11 mouse cellular contexts compared by ENCODE assay signal in the genomic region with DNA sequence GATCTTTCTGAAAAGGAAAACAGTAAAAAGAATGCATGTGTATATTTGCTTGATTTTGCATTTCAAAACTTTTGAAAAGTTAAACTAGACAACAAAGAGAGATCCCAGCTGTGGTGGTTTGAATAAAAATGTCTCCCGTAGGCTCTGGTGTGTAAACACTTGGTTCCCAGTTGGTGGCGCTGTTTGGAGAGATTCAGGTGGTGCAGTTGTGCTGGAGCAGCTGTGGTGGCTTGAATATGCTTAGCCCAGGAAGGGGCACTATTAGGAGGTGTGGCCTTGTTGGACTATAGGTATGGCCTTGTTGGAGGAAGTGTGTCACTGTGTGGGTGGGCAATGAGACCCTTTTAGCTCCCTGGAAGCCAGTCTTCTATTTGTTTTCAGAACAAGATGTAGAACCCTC. TPM values are rescaled to one million over a fixed set of nuclear protein-coding genes. Genes with fewer than 3 reads are reported as not detected.
DNase-seq lines count a peak whose midpoint lies in the region; ATAC-seq and TF ChIP-seq lines count a peak whose summit lies in the region.
"Had no signal": no experiment of that assay in that cellular context is flagged by ENCODE, and none has a peak within 500 bp of the region (broad histone marks: within the 10 kb centered on the region; RNA-seq: fewer than 3 reads in every experiment).

No protein-coding gene starts in this region.

- peak; percentile 50 for DNase-seq in kidney, postnatal 0 days (ENCODE audit: low spot score)
- DNase-seq in ES-E14 (ENCODE audit: low read depth, low spot score), result peak; percentile 72
- peak; percentile 68 for DNase-seq in splenic B cell, adult 2 months (ENCODE audit: low read depth, low spot score)
- DNase-seq in left cerebral cortex, adult 11 months (ENCODE audit: low spot score), result no peak
- DNase-seq in right cerebral cortex, postnatal 4 days, result no peak
- DNase-seq: layer of hippocampus, postnatal 36 days had no signal

- H3K27me3 ChIP-seq in kidney, postnatal 0 days (ENCODE audit: insufficient read depth, low read length), result no peaks in the 10 kb centered on the region
- no peaks in the 10 kb centered on the region for H3K27me3 ChIP-seq in kidney, embryonic 16.5 days (ENCODE audit: insufficient read depth, low read length)
- H3K27me3 ChIP-seq in splenic B cell, adult 2 months (ENCODE audit: control insufficient read depth, insufficient read depth, low read length, poor library complexity, severe bottlenecking), result no peaks in the 10 kb centered on the region
- H3K27me3 ChIP-seq: neural tube, embryonic 12.5 days had no signal

- H3K4me3 ChIP-seq in kidney, postnatal 0 days (replicated peaks; ENCODE audit: low read depth, low read length), result no peak overlapping the region
- H3K4me3 ChIP-seq in kidney, embryonic 16.5 days (ENCODE audit: low read length), result no peak overlapping the region
- H3K4me3 ChIP-seq in ES-E14 (ENCODE audit: insufficient read depth in 1 of 2, low read depth in 1 of 2, low read length in 2 of 2, poor library complexity in 1 of 2, severe bottlenecking in 1 of 2), result no peak overlapping the region
- H3K4me3 ChIP-seq: neural tube, embryonic 12.5 days had no signal

- TF ChIP-seq CTCF in kidney, postnatal 0 days (IDR thresholded peaks at IDR 0.05; ENCODE audit: low read depth), result peak; percentile 54

- no peak overlapping the region for H3K4me2 ChIP-seq in kidney, postnatal 0 days (ENCODE audit: low read length)
- no peak overlapping the region for H3K4me2 ChIP-seq in kidney, embryonic 16.5 days (replicated peaks; ENCODE audit: low read depth, low read length)
- H3K4me2 ChIP-seq: neural tube, embryonic 12.5 days had no signal

- H3K36me3 ChIP-seq in kidney, postnatal 0 days (ENCODE audit: insufficient read depth, low read length), result no peaks in the 10 kb centered on the region
- 0 out of 2 replicates have a peak, but pooled peaks cover 3% of the 10 kb centered on the region for H3K36me3 ChIP-seq in kidney, embryonic 16.5 days (ENCODE audit: insufficient read depth, low read length)
- H3K36me3 ChIP-seq in ES-E14 (ENCODE audit: control insufficient read depth, insufficient read depth, low read length, poor library complexity, severe bottlenecking), result peaks cover 8% of the 10 kb centered on the region; the same call in 1 of the 2 replicates
- no peaks in the 10 kb centered on the region for H3K36me3 ChIP-seq in splenic B cell, adult 2 months (ENCODE audit: control insufficient read depth, insufficient read depth, low read length, poor library complexity, severe bottlenecking)
- H3K36me3 ChIP-seq: neural tube, embryonic 12.5 days had no signal

- no peak for ATAC-seq in kidney, postnatal 0 days (replicated peaks; ENCODE audit: low FRiP score, low read depth)
- no peak for ATAC-seq in kidney, embryonic 16.5 days (ENCODE audit: low FRiP score, low TSS enrichment)
- ATAC-seq in inflammation-experienced regulatory T-cells, adult 6 months, result peak; percentile 34
- no peak for ATAC-seq in monocyte, adult 5-6 weeks (replicated peaks; ENCODE audit: insufficient number of reproducible peaks, low FRiP score, low TSS enrichment, poor library complexity, severe bottlenecking)

- in situ Hi-C loops in ES-E14 (cut with MboI; ENCODE audit: low sequenced_read_pairs in 2 of 2, unreplicated experiment in 2 of 2), result no loop called here

- 70% methylated on average over 2 of the region's 2 CpGs for WGBS in kidney, postnatal 0 days
- WGBS in kidney, embryonic 16.5 days, result 75% methylated on average over 2 of the region's 2 CpGs

- no peaks in the 10 kb centered on the region for H3K9me3 ChIP-seq in kidney, postnatal 0 days (replicated peaks; ENCODE audit: low read length)
- H3K9me3 ChIP-seq in kidney, embryonic 16.5 days (ENCODE audit: low read length), result no peaks in the 10 kb centered on the region
- no peaks in the 10 kb centered on the region for H3K9me3 ChIP-seq in ES-E14 (ENCODE audit: control insufficient read depth, insufficient read depth, low read depth, low read length)
- H3K9me3 ChIP-seq: neural tube, embryonic 12.5 days had no signal

- H3K4me1 ChIP-seq in kidney, postnatal 0 days (replicated peaks; ENCODE audit: insufficient read depth, low read length), result 0 out of 2 replicates have a peak, but pooled peaks cover 3% of the 10 kb centered on the region
- peaks cover 9% of the 10 kb centered on the region; the same call in 1 of the 2 replicates for H3K4me1 ChIP-seq in kidney, embryonic 16.5 days (ENCODE audit: insufficient read depth, low read length)
- peaks cover 1 to 5% of the 10 kb centered on the region in 2 experiments; a peak in 2 of 4 replicates for H3K4me1 ChIP-seq in ES-E14 (ENCODE audit: control insufficient read depth in 2 of 2, insufficient read depth in 2 of 2, low read length in 2 of 2, poor library complexity in 1 of 2)
- H3K4me1 ChIP-seq: neural tube, embryonic 12.5 days had no signal

- no peak overlapping the region for H3K9ac ChIP-seq in kidney, postnatal 0 days (ENCODE audit: low read depth, low read length)
- no peak overlapping the region for H3K9ac ChIP-seq in kidney, embryonic 16.5 days (replicated peaks; ENCODE audit: low read length)
- H3K9ac ChIP-seq in ES-E14 (ENCODE audit: insufficient read depth, low read depth, low read length, poor library complexity, severe bottlenecking), result no peak overlapping the region
- H3K9ac ChIP-seq: neural tube, embryonic 12.5 days had no signal

- H3K27ac ChIP-seq in kidney, postnatal 0 days, result no peak overlapping the region
- H3K27ac ChIP-seq in kidney, embryonic 16.5 days (ENCODE audit: low read length), result no peak overlapping the region
- H3K27ac ChIP-seq in ES-E14 (ENCODE audit: insufficient read depth, low read depth, low read length, poor library complexity, severe bottlenecking), result no peak overlapping the region
- H3K27ac ChIP-seq: neural tube, embryonic 12.5 days had no signal

TF ChIP-seq in ES-E14, 5 proteins besides CTCF, POLR2A, EP300 and RAD21:
- no peak for TF ChIP-seq ZC3H11A (IDR thresholded peaks at IDR 0.05; ENCODE audit: borderline replicate concordance, low read depth, low read length)
- TF ChIP-seq HCFC1 (IDR thresholded peaks at IDR 0.05; ENCODE audit: borderline replicate concordance, insufficient read depth, low read length), result no peak
- TF ChIP-seq MAFK (IDR thresholded peaks at IDR 0.05; ENCODE audit: insufficient read depth, low read depth, low read length), result no peak

RNA-seq across cellular contexts. Expression of a gene that starts 1.3 kb away (rescaled TPM):
- 15.3 and 17.7 TPM in 2 replicates for polyA plus RNA-seq in kidney, postnatal 0 days (2015; fragmentation: Nextera tagmentation; extraction: Ambion mirVana)
- polyA plus RNA-seq in kidney, embryonic 16.5 days (2015; fragmentation: Nextera tagmentation; extraction: Ambion mirVana), result 26.2 and 26.4 TPM in 2 replicates
- 23.2 and 24.4 TPM in 2 replicates for total RNA-seq in ES-E14 (2012; rRNA removed)
- 10 to 100 TPM in 1 of 3 experiments, 1 to 10 TPM in 2; 5.1 to 22.6 (median 7.6) TPM for polyA plus RNA-seq in inflammation-experienced regulatory T-cells, adult 6 months (2017; shearing (Covaris generic))
- total RNA-seq in monocyte, adult 5-6 weeks (2017), result 8.3 to 9.7 TPM (median 9.3 TPM) in 3 replicates

RNA-seq across cellular contexts. Expression of a gene that starts 11.7 kb away (rescaled TPM):
- polyA plus RNA-seq in kidney, postnatal 0 days (2015; fragmentation: Nextera tagmentation; extraction: Ambion mirVana), result 14.5 and 15.8 TPM in 2 replicates
- polyA plus RNA-seq in kidney, embryonic 16.5 days (2015; fragmentation: Nextera tagmentation; extraction: Ambion mirVana), result 5.9 and 9.9 TPM in 2 replicates
- total RNA-seq in ES-E14 (2012; rRNA removed), result 1.3 and 1.7 TPM in 2 replicates
- polyA plus RNA-seq in inflammation-experienced regulatory T-cells, adult 6 months (2017; shearing (Covaris generic)), result 10 to 100 TPM; 15.4 to 41.1 (median 25.4) TPM
- 6.5 to 8.6 TPM (median 6.7 TPM) in 3 replicates for total RNA-seq in monocyte, adult 5-6 weeks (2017)

RNA-seq across cellular contexts. Expression of a gene that starts 25.2 kb away (rescaled TPM):
- polyA plus RNA-seq in kidney, postnatal 0 days (2015; fragmentation: Nextera tagmentation; extraction: Ambion mirVana), result 17.1 and 19.2 TPM in 2 replicates
- polyA plus RNA-seq in kidney, embryonic 16.5 days (2015; fragmentation: Nextera tagmentation; extraction: Ambion mirVana), result 26.8 and 28.7 TPM in 2 replicates
- total RNA-seq in ES-E14 (2012; rRNA removed), result 9.8 and 12.1 TPM in 2 replicates
- polyA plus RNA-seq in inflammation-experienced regulatory T-cells, adult 6 months (2017; shearing (Covaris generic)), result 10 to 100 TPM in 1 of 3 experiments, 1 to 10 TPM in 2; 7.9 to 15.2 (median 9.6) TPM
- 2.1 to 14.9 TPM (median 6.3 TPM) in 3 replicates for total RNA-seq in monocyte, adult 5-6 weeks (2017)
- polyA plus RNA-seq: gonadal fat pad, adult 2 months had no signal

RNA-seq across cellular contexts. Expression of a gene that starts 31.0 kb away (rescaled TPM):
- polyA plus RNA-seq in kidney, postnatal 0 days (2015; fragmentation: Nextera tagmentation; extraction: Ambion mirVana), result 7.4 and 7.5 TPM in 2 replicates
- polyA plus RNA-seq in kidney, embryonic 16.5 days (2015; fragmentation: Nextera tagmentation; extraction: Ambion mirVana), result 8.8 and 10.5 TPM in 2 replicates
- total RNA-seq in ES-E14 (2012; rRNA removed), result 3.6 and 4.3 TPM in 2 replicates
- 1 to 10 TPM; 4.7 to 5.4 (median 4.7) TPM for polyA plus RNA-seq in inflammation-experienced regulatory T-cells, adult 6 months (2017; shearing (Covaris generic))
- 1.3 to 3.4 TPM (median 1.7 TPM) in 3 replicates for total RNA-seq in monocyte, adult 5-6 weeks (2017)

RNA-seq across cellular contexts. Expression of a gene that starts 32.3 kb away (rescaled TPM):
- polyA plus RNA-seq in kidney, postnatal 0 days (2015; fragmentation: Nextera tagmentation; extraction: Ambion mirVana), result 15.2 and 19.8 TPM in 2 replicates
- 32.6 and 34.2 TPM in 2 replicates for polyA plus RNA-seq in kidney, embryonic 16.5 days (2015; fragmentation: Nextera tagmentation; extraction: Ambion mirVana)
- 10.1 and 11.7 TPM in 2 replicates for total RNA-seq in ES-E14 (2012; rRNA removed)
- polyA plus RNA-seq in inflammation-experienced regulatory T-cells, adult 6 months (2017; shearing (Covaris generic)), result 10 to 100 TPM in 1 of 3 experiments, 1 to 10 TPM in 2; 6.9 to 16.1 (median 8.8) TPM
- 9.2 to 15.1 TPM (median 9.6 TPM) in 3 replicates for total RNA-seq in monocyte, adult 5-6 weeks (2017)

Comparison
In these comparisons a context has a peak if more than half of its experiments do, and no peak if none do; other contexts are left out.
1. DNase-seq: peak in kidney, postnatal 0 days (single experiment), ES-E14 (single experiment) and splenic B cell, adult 2 months (single experiment); none in left cerebral cortex, adult 11 months (single experiment) and right cerebral cortex, postnatal 4 days (single experiment).